ENCODE assay signal across 28 mouse cellular contexts in genomic region chr8:122767229-122767628, GRCm38 (mm10). TPM values are rescaled to one million over a fixed set of nuclear protein-coding genes. Genes with fewer than 3 reads are reported as not detected.
DNase-seq lines count a peak whose midpoint lies in the region; ATAC-seq lines count a peak whose summit lies in the region.
"Had no signal": no experiment of that assay in that cellular context is flagged by ENCODE, and none has a peak within 500 bp of the region (broad histone marks: within the 10 kb centered on the region; RNA-seq: fewer than 3 reads in every experiment).

No protein-coding gene starts in this region.

- H3K9ac ChIP-seq in hindbrain, embryonic 13.5 days = no peak overlapping the region
- no peak overlapping the region for H3K9ac ChIP-seq in hindbrain, embryonic 16.5 days (ENCODE audit: low read depth, low read length)
- H3K9ac ChIP-seq: forebrain, embryonic 13.5 days; hindbrain, embryonic 15.5 days; kidney, embryonic 15.5 days; limb, embryonic 12.5 days; liver, embryonic 15.5 days; lung, embryonic 14.5 days had no signal

- WGBS in hindbrain, embryonic 13.5 days = 36% methylated on average over 9 of the region's 9 CpGs
- WGBS in hindbrain, embryonic 16.5 days = 44% methylated on average over 9 of the region's 9 CpGs

- ATAC-seq in hindbrain, embryonic 13.5 days (ENCODE audit: low FRiP score) = no peak
- no peak for ATAC-seq in hindbrain, embryonic 16.5 days
- ATAC-seq in granulocyte monocyte progenitor cell, adult 5-6 weeks (replicated peaks; ENCODE audit: poor library complexity, severe bottlenecking) = peak; percentile 30; the same call in 1 of the 2 replicates
- ATAC-seq: activated CD4-positive, CD25-positive, alpha-beta regulatory T cell, adult 4 months; forebrain, embryonic 13.5 days had no signal

- no peaks in the 10 kb centered on the region for H3K36me3 ChIP-seq in hindbrain, embryonic 13.5 days
- no peaks in the 10 kb centered on the region for H3K36me3 ChIP-seq in hindbrain, embryonic 16.5 days (ENCODE audit: control insufficient read depth, insufficient read depth, low read length)
- H3K36me3 ChIP-seq: heart, embryonic 10.5 days; hindbrain, embryonic 15.5 days; kidney, embryonic 15.5 days; limb, embryonic 12.5 days; liver, embryonic 15.5 days had no signal

- peak; percentile 25 for DNase-seq in retina, postnatal 1 day
- no peak for DNase-seq in retina, embryonic 14.5 days (ENCODE audit: low spot score)
- no peak for DNase-seq in thymus, adult 18-20 months
- no peak for DNase-seq in embryo, embryonic 10 days (ENCODE audit: low spot score)
- DNase-seq: cerebellum, adult 11-12 months; cerebellum, adult 9-11 months; gastrocnemius, postnatal 14 days; heart, adult 11 months; heart, postnatal 36 days; kidney, adult 18-20 months; kidney, postnatal 36 days; lung, embryonic 14.5 days; lung, postnatal 14 days; right cerebral cortex, postnatal 25 days; spleen, adult 18-20 months; thymus, postnatal 25 days had no signal

- no peak overlapping the region for H3K4me2 ChIP-seq in hindbrain, embryonic 13.5 days
- no peak overlapping the region for H3K4me2 ChIP-seq in hindbrain, embryonic 16.5 days (ENCODE audit: low read length)
- H3K4me2 ChIP-seq: forebrain, embryonic 13.5 days; hindbrain, embryonic 15.5 days; kidney, embryonic 15.5 days; limb, embryonic 12.5 days; liver, embryonic 15.5 days; lung, embryonic 14.5 days had no signal

- H3K9me3 ChIP-seq in hindbrain, embryonic 13.5 days = no peaks in the 10 kb centered on the region
- H3K9me3 ChIP-seq in hindbrain, embryonic 16.5 days (ENCODE audit: control insufficient read depth, low read length) = no peaks in the 10 kb centered on the region
- H3K9me3 ChIP-seq: forebrain, embryonic 13.5 days; heart, embryonic 10.5 days; hindbrain, embryonic 15.5 days; kidney, embryonic 15.5 days; limb, embryonic 12.5 days; liver, embryonic 15.5 days had no signal

- H3K27me3 ChIP-seq in hindbrain, embryonic 13.5 days = peaks cover 19% of the 10 kb centered on the region; the same call in 1 of the 2 replicates
- H3K27me3 ChIP-seq in hindbrain, embryonic 16.5 days (replicated peaks; ENCODE audit: control insufficient read depth, insufficient read depth, low read length) = no peaks in the 10 kb centered on the region
- H3K27me3 ChIP-seq: hindbrain, embryonic 15.5 days had no signal

- 0 out of 2 replicates have a peak overlapping the region, but pooled peaks have one; percentile 9 for H3K27ac ChIP-seq in hindbrain, embryonic 13.5 days
- no peak overlapping the region for H3K27ac ChIP-seq in hindbrain, embryonic 16.5 days (ENCODE audit: low read depth, low read length)
- H3K27ac ChIP-seq: forebrain, embryonic 13.5 days; heart, embryonic 10.5 days; hindbrain, embryonic 15.5 days; kidney, embryonic 15.5 days; layer of hippocampus, adult 2 months; left cerebral cortex, adult 2 months; limb, embryonic 12.5 days; liver, embryonic 15.5 days had no signal

- no peak overlapping the region for H3K4me3 ChIP-seq in hindbrain, embryonic 13.5 days
- no peak overlapping the region for H3K4me3 ChIP-seq in hindbrain, embryonic 16.5 days (ENCODE audit: low read length)
- H3K4me3 ChIP-seq: forebrain, embryonic 13.5 days; heart, embryonic 10.5 days; hindbrain, embryonic 15.5 days; kidney, embryonic 15.5 days; layer of hippocampus, adult 2 months; left cerebral cortex, adult 2 months; limb, embryonic 12.5 days; liver, embryonic 15.5 days had no signal

- peaks cover 34% of the 10 kb centered on the region for H3K4me1 ChIP-seq in hindbrain, embryonic 13.5 days (replicated peaks)
- H3K4me1 ChIP-seq in hindbrain, embryonic 16.5 days (ENCODE audit: control insufficient read depth, insufficient read depth, low read depth, low read length) = no peaks in the 10 kb centered on the region; the same call in 1 of the 2 replicates
- H3K4me1 ChIP-seq: kidney, embryonic 15.5 days; limb, embryonic 12.5 days had no signal

RNA-seq across cellular contexts. Expression of gene Acsf3, which starts 8.1 kb away (rescaled TPM):
- 16.2 and 17.4 TPM in 2 replicates for polyA plus RNA-seq in hindbrain, embryonic 13.5 days (2015; fragmentation: Nextera tagmentation; extraction: Ambion mirVana)
- 17.8 and 19.3 TPM in 2 replicates for polyA plus RNA-seq in hindbrain, embryonic 16.5 days (2015; fragmentation: Nextera tagmentation; extraction: Ambion mirVana)
- total RNA-seq in granulocyte monocyte progenitor cell, adult 5-6 weeks (2014; fragmentation: Nextera tagmentation) = 5.0 and 20.5 TPM in 2 replicates
- total RNA-seq in granulocyte monocyte progenitor cell, adult 5-6 weeks (2017) = 8.1 and 12.0 TPM in 2 replicates
